In genomic region chr9:49452396-49452795, GRCm38 (mm10) we compare ENCODE assay signal across 35 mouse cellular contexts. TPM values are rescaled to one million over a fixed set of nuclear protein-coding genes. Genes with fewer than 3 reads are reported as not detected.
"Had no signal": no experiment of that assay in that cellular context is flagged by ENCODE, and none has a peak within 500 bp of the region (broad histone marks: within the 10 kb centered on the region; RNA-seq: fewer than 3 reads in every experiment).

No protein-coding gene starts in this region.

- H3K4me1 ChIP-seq: limb, embryonic 10.5 days; limb, embryonic 12.5 days; limb, embryonic 13.5 days; limb, embryonic 15.5 days; liver, embryonic 12.5 days; liver, embryonic 13.5 days; liver, embryonic 15.5 days; lung, embryonic 15.5 days; megakaryocyte, embryonic 14.5 days; midbrain, embryonic 10.5 days; midbrain, embryonic 13.5 days; midbrain, embryonic 15.5 days had no signal

- H3K27ac ChIP-seq: limb, embryonic 10.5 days; limb, embryonic 12.5 days; limb, embryonic 13.5 days; limb, embryonic 15.5 days; liver, embryonic 12.5 days; liver, embryonic 13.5 days; liver, embryonic 14.5 days; liver, embryonic 15.5 days; lung, embryonic 15.5 days; macrophage; midbrain, embryonic 10.5 days; midbrain, embryonic 12.5 days; midbrain, embryonic 13.5 days; midbrain, embryonic 15.5 days had no signal

- H3K36me3 ChIP-seq: limb, embryonic 10.5 days; limb, embryonic 12.5 days; limb, embryonic 13.5 days; limb, embryonic 15.5 days; liver, embryonic 12.5 days; liver, embryonic 13.5 days; liver, embryonic 15.5 days; lung, embryonic 15.5 days; midbrain, embryonic 10.5 days; midbrain, embryonic 12.5 days; midbrain, embryonic 13.5 days; midbrain, embryonic 15.5 days had no signal

- H3K4me3 ChIP-seq: limb, embryonic 10.5 days; limb, embryonic 12.5 days; limb, embryonic 13.5 days; limb, embryonic 15.5 days; liver, embryonic 12.5 days; liver, embryonic 13.5 days; liver, embryonic 15.5 days; lung, embryonic 15.5 days; megakaryocyte, embryonic 14.5 days; midbrain, embryonic 10.5 days; midbrain, embryonic 12.5 days; midbrain, embryonic 13.5 days; midbrain, embryonic 15.5 days; myocyte had no signal

- H3K27me3 ChIP-seq: limb, embryonic 13.5 days; limb, embryonic 15.5 days; liver, embryonic 12.5 days; liver, embryonic 13.5 days; liver, embryonic 15.5 days; lung, embryonic 15.5 days; megakaryocyte, embryonic 14.5 days; midbrain, embryonic 12.5 days; midbrain, embryonic 13.5 days; midbrain, embryonic 15.5 days had no signal

- DNase-seq: left cerebral cortex, postnatal 4 days; liver; liver, embryonic 13.5 days; liver, postnatal 0 days; lung, adult 18-20 months; lung, adult 2 months; lung, embryonic 14.5 days; lung, postnatal 10 days; lung, postnatal 14 days; lung, postnatal 36 days; lung, postnatal 4 days; midbrain, embryonic 14.5 days had no signal

RNA-seq across cellular contexts. Expression of gene Ankk1, which starts 25.6 kb away (rescaled TPM):
- polyA plus RNA-seq: limb, embryonic 10.5 days; limb, embryonic 11.5 days; limb, embryonic 12.5 days; limb, embryonic 13.5 days; limb, embryonic 15.5 days; liver, adult 2 months; liver, embryonic 11.5 days; liver, embryonic 12.5 days; liver, embryonic 13.5 days; liver, embryonic 14.5 days; liver, embryonic 15.5 days; liver, embryonic 16.5 days; liver, postnatal 0 days; lung, embryonic 14.5 days; lung, embryonic 15.5 days; lung, embryonic 16.5 days; macrophage; midbrain, embryonic 10.5 days; midbrain, embryonic 11.5 days; midbrain, embryonic 12.5 days; midbrain, embryonic 13.5 days; midbrain, embryonic 14.5 days; midbrain, embryonic 15.5 days; midbrain, embryonic 16.5 days; midbrain, postnatal 0 days; myocyte had no signal
